Comparison of ENCODE assay signal across 17 mouse cellular contexts in the genomic region with DNA sequence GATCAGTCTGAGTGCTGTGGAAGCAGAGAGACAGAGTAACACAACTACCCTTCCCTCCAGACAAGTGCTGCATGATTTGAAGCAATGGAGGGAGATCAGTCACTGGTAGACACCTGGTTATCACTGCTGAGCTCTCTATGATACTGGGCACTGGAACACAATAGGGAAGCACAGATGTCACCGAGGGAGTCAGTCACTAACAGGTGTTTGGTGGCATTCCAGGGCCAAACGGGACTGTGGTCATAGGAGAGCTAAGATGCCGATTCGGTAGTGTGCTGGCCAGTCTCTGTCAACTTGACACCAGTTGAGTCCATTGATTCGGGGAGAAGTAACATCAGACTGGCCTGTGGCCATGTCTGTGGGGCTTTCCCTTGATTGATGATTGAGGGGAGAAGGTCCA. TPM values are rescaled to one million over a fixed set of nuclear protein-coding genes. Genes with fewer than 3 reads are reported as not detected.
DNase-seq lines count a peak whose midpoint lies in the region; ATAC-seq and TF ChIP-seq lines count a peak whose summit lies in the region.
"Had no signal": no experiment of that assay in that cellular context is flagged by ENCODE, and none has a peak within 500 bp of the region (broad histone marks: within the 10 kb centered on the region; RNA-seq: fewer than 3 reads in every experiment).

No protein-coding gene starts in this region.

- 83% methylated on average over 5 of the region's 5 CpGs for WGBS in hindbrain, embryonic 10.5 days
- WGBS in hindbrain, postnatal 0 days = 66% methylated on average over 5 of the region's 5 CpGs

- no peak overlapping the region for H3K4me3 ChIP-seq in gastrocnemius, adult 2 months
- no peak overlapping the region for H3K4me3 ChIP-seq in hindbrain, embryonic 10.5 days
- H3K4me3 ChIP-seq in hindbrain, postnatal 0 days (ENCODE audit: low read length) = no peak overlapping the region
- no peak overlapping the region for H3K4me3 ChIP-seq in myocyte
- H3K4me3 ChIP-seq: embryonic facial prominence, embryonic 10.5 days; embryonic facial prominence, embryonic 12.5 days; forebrain, embryonic 13.5 days; forebrain, embryonic 15.5 days had no signal

- H3K9me3 ChIP-seq in hindbrain, embryonic 10.5 days = no peaks in the 10 kb centered on the region
- H3K9me3 ChIP-seq in hindbrain, postnatal 0 days (ENCODE audit: low read length) = no peaks in the 10 kb centered on the region
- H3K9me3 ChIP-seq: embryonic facial prominence, embryonic 10.5 days; embryonic facial prominence, embryonic 12.5 days; forebrain, embryonic 13.5 days; forebrain, embryonic 15.5 days had no signal

- intact Hi-C loops in gastrocnemius, adult 2 months (cut with DNase I) = loop anchor here (2.0 kb wide), 1 partner anchor 296 kb away; no protein-coding TSS in a partner anchor
- intact Hi-C loops in gastrocnemius, postnatal 36 days (cut with DNase I) = loop anchor here (2.0 kb wide), 1 partner anchor 302 kb away; no protein-coding TSS in a partner anchor

- no peak overlapping the region for H3K9ac ChIP-seq in hindbrain, postnatal 0 days (replicated peaks; ENCODE audit: low read length)
- H3K9ac ChIP-seq: embryonic facial prominence, embryonic 12.5 days; forebrain, embryonic 13.5 days; forebrain, embryonic 15.5 days; forebrain, postnatal 0 days had no signal

- H3K4me2 ChIP-seq in hindbrain, postnatal 0 days (ENCODE audit: low read depth, low read length) = no peak overlapping the region
- peak overlapping the region; percentile 18 for H3K4me2 ChIP-seq in myocyte (ENCODE audit: low read depth)
- H3K4me2 ChIP-seq: embryonic facial prominence, embryonic 12.5 days; forebrain, embryonic 13.5 days; forebrain, embryonic 15.5 days had no signal

- no peak for ATAC-seq in hindbrain, postnatal 0 days
- ATAC-seq: forebrain, embryonic 13.5 days; forebrain, embryonic 15.5 days; forebrain, postnatal 0 days had no signal

- H3K4me1 ChIP-seq in hindbrain, embryonic 10.5 days (replicated peaks) = 0 out of 2 replicates have a peak, but pooled peaks cover 3% of the 10 kb centered on the region
- H3K4me1 ChIP-seq in hindbrain, postnatal 0 days (ENCODE audit: insufficient read depth, low read length) = no peaks in the 10 kb centered on the region
- H3K4me1 ChIP-seq: embryonic facial prominence, embryonic 12.5 days; forebrain, embryonic 13.5 days; forebrain, embryonic 15.5 days had no signal

- DNase-seq in gastrocnemius, adult 2 months = no peak
- no peak for DNase-seq in gastrocnemius, postnatal 36 days
- DNase-seq in hindbrain, embryonic 10.5 days (ENCODE audit: low spot score) = no peak
- no peak for DNase-seq in hindbrain, postnatal 0 days (ENCODE audit: low spot score)
- no peak for DNase-seq in adrenal gland, adult 18-20 months (ENCODE audit: low spot score in 2 of 2)
- DNase-seq: adrenal gland, adult 8-10 months; adrenal gland, postnatal 14 days; adrenal gland, postnatal 36 days; cerebellum, adult 11-12 months; cerebellum, postnatal 25 days; forebrain, postnatal 0 days had no signal

- H3K27ac ChIP-seq in gastrocnemius, adult 2 months = peak overlapping the region; percentile 35; the same call in 1 of the 2 replicates
- 0 out of 2 replicates have a peak overlapping the region, but pooled peaks have one; percentile 13 for H3K27ac ChIP-seq in hindbrain, embryonic 10.5 days
- H3K27ac ChIP-seq in hindbrain, postnatal 0 days = no peak overlapping the region
- H3K27ac ChIP-seq: embryonic facial prominence, embryonic 10.5 days; embryonic facial prominence, embryonic 12.5 days; forebrain, embryonic 13.5 days; forebrain, embryonic 15.5 days had no signal

- no peaks in the 10 kb centered on the region for H3K79me2 ChIP-seq in myocyte (ENCODE audit: control insufficient read depth, insufficient read depth)

- peaks cover 56% of the 10 kb centered on the region for H3K36me3 ChIP-seq in hindbrain, embryonic 10.5 days
- H3K36me3 ChIP-seq in hindbrain, postnatal 0 days (ENCODE audit: insufficient read depth, low read length) = peaks cover 20% of the 10 kb centered on the region; the same call in 1 of the 2 replicates
- no peaks in the 10 kb centered on the region for H3K36me3 ChIP-seq in myocyte (ENCODE audit: control insufficient read depth, insufficient read depth)

- TF ChIP-seq POLR2A in myocyte (IDR thresholded peaks at IDR 0.05; ENCODE audit: insufficient read length, low read depth) = no peak

- no peaks in the 10 kb centered on the region for H3K27me3 ChIP-seq in hindbrain, embryonic 10.5 days (ENCODE audit: insufficient read depth, poor library complexity, severe bottlenecking)
- no peaks in the 10 kb centered on the region for H3K27me3 ChIP-seq in hindbrain, postnatal 0 days (ENCODE audit: insufficient read depth, low read length)
- H3K27me3 ChIP-seq in myocyte (ENCODE audit: control insufficient read depth, insufficient read depth, insufficient read length) = no peaks in the 10 kb centered on the region
- H3K27me3 ChIP-seq: embryonic facial prominence, embryonic 12.5 days; forebrain, embryonic 13.5 days; forebrain, embryonic 15.5 days had no signal

- no peak overlapping the region for H3ac ChIP-seq in myocyte (ENCODE audit: control insufficient read depth, insufficient read length)

- no peak for TF ChIP-seq CTCF in gastrocnemius, adult 2 months (IDR thresholded peaks at IDR 0.05)
- no peak for TF ChIP-seq CTCF in hindbrain, postnatal 0 days (IDR thresholded peaks at IDR 0.05; ENCODE audit: low read depth)

TF ChIP-seq in myocyte, 11 proteins besides CTCF, POLR2A, EP300 and RAD21:
- TF ChIP-seq POLR2AphosphoS2 (IDR thresholded peaks at IDR 0.05; ENCODE audit: insufficient read length, low read depth) = no peak
- TF ChIP-seq TCF3 (IDR thresholded peaks at IDR 0.05; ENCODE audit: insufficient read length, low read depth) = peak; percentile 14
- no peak for TF ChIP-seq USF1 (IDR thresholded peaks at IDR 0.05; ENCODE audit: low read depth)
- TF ChIP-seq TCF12 (IDR thresholded peaks at IDR 0.05; ENCODE audit: insufficient read depth, poor library complexity, severe bottlenecking) = peak; percentile 25
- TF ChIP-seq E2F4 (IDR thresholded peaks at IDR 0.05; ENCODE audit: insufficient read depth) = no peak
- peak in 2 of 3 experiments; percentile 32 to 80 for TF ChIP-seq MYOG (IDR thresholded peaks at IDR 0.05; ENCODE audit: control insufficient read depth in 1 of 3, insufficient read depth in 1 of 3, insufficient read length in 2 of 3, low read depth in 2 of 3)
- TF ChIP-seq REST (IDR thresholded peaks at IDR 0.05; ENCODE audit: insufficient read depth, insufficient read length) = no peak
- no peak for TF ChIP-seq MAX (IDR thresholded peaks at IDR 0.05; ENCODE audit: low read depth)
- peak; percentile 27 to 92 (median 39) for TF ChIP-seq MYOD1 (IDR thresholded peaks at IDR 0.05; ENCODE audit: control insufficient read depth in 1 of 3, insufficient read length in 2 of 3, low read depth in 2 of 3)
- no peak for TF ChIP-seq CEBPB (IDR thresholded peaks at IDR 0.05; ENCODE audit: insufficient read depth, poor library complexity, severe bottlenecking)
- no peak for TF ChIP-seq SRF (IDR thresholded peaks at IDR 0.05; ENCODE audit: control insufficient read depth, insufficient read length, low read depth)

RNA-seq across cellular contexts. Expression of gene Abtb1, which starts 12.7 kb away (rescaled TPM):
- 10 to 100 TPM; 16.9 to 22.7 TPM for total RNA-seq in gastrocnemius, adult 2 months (2021)
- 10 to 100 TPM; 19.2 to 21.0 TPM for total RNA-seq in gastrocnemius, postnatal 36 days (2021)
- 27.2 and 27.5 TPM in 2 replicates for polyA plus RNA-seq in hindbrain, embryonic 10.5 days (2016; fragmentation: Nextera tagmentation; extraction: Ambion mirVana)
- total RNA-seq in hindbrain, postnatal 0 days (2014; rRNA removed) = 62.6 and 78.9 TPM in 2 replicates
- polyA plus RNA-seq in hindbrain, postnatal 0 days (2015; fragmentation: Nextera tagmentation; extraction: Ambion mirVana) = 31.5 and 34.8 TPM in 2 replicates
- 23.6 TPM for polyA plus RNA-seq in myocyte (2012; fragmentation: generic; extraction: Trizol)
- total RNA-seq in adrenal gland, adult 18-20 months (2021) = 10 to 100 TPM; 17.1 to 25.0 TPM

RNA-seq across cellular contexts. Expression of gene Podxl2, which starts 20.3 kb away (rescaled TPM):
- 10 to 100 TPM; 48.5 to 55.1 TPM for total RNA-seq in gastrocnemius, adult 2 months (2021)
- total RNA-seq in gastrocnemius, postnatal 36 days (2021) = 10 to 100 TPM; 45.1 to 50.5 TPM
- 81.1 and 182 TPM in 2 replicates for polyA plus RNA-seq in hindbrain, embryonic 10.5 days (2016; fragmentation: Nextera tagmentation; extraction: Ambion mirVana)
- 1,247 and 1,290 TPM in 2 replicates for total RNA-seq in hindbrain, postnatal 0 days (2014; rRNA removed)
- 675 and 695 TPM in 2 replicates for polyA plus RNA-seq in hindbrain, postnatal 0 days (2015; fragmentation: Nextera tagmentation; extraction: Ambion mirVana)
- polyA plus RNA-seq in myocyte (2012; fragmentation: generic; extraction: Trizol) = 3.4 TPM
- 10 to 100 TPM; 41.2 to 69.3 TPM for total RNA-seq in adrenal gland, adult 18-20 months (2021)
- total RNA-seq: MEL had no signal

RNA-seq across cellular contexts. Expression of gene Mcm2, which starts 44.1 kb away (rescaled TPM):
- total RNA-seq in gastrocnemius, adult 2 months (2021) = 1 to 10 TPM; 6.6 to 7.5 TPM
- total RNA-seq in gastrocnemius, postnatal 36 days (2021) = 1 to 10 TPM; 4.2 to 5.6 TPM
- polyA plus RNA-seq in hindbrain, embryonic 10.5 days (2016; fragmentation: Nextera tagmentation; extraction: Ambion mirVana) = 222 and 292 TPM in 2 replicates
- total RNA-seq in hindbrain, postnatal 0 days (2014; rRNA removed) = 35.3 and 37.0 TPM in 2 replicates
- polyA plus RNA-seq in hindbrain, postnatal 0 days (2015; fragmentation: Nextera tagmentation; extraction: Ambion mirVana) = 21.7 and 23.3 TPM in 2 replicates
- 42.1 TPM for polyA plus RNA-seq in myocyte (2012; fragmentation: generic; extraction: Trizol)
- 10 to 100 TPM; 23.7 to 26.9 TPM for total RNA-seq in adrenal gland, adult 18-20 months (2021)

RNA-seq across cellular contexts. Expression of gene Tpra1, which starts 47.5 kb away (rescaled TPM):
- total RNA-seq in gastrocnemius, adult 2 months (2021) = 10 to 100 TPM; 25.5 to 26.1 TPM
- total RNA-seq in gastrocnemius, postnatal 36 days (2021) = 10 to 100 TPM; 24.4 to 27.4 TPM
- 60.5 and 62.3 TPM in 2 replicates for polyA plus RNA-seq in hindbrain, embryonic 10.5 days (2016; fragmentation: Nextera tagmentation; extraction: Ambion mirVana)
- total RNA-seq in hindbrain, postnatal 0 days (2014; rRNA removed) = 55.2 and 88.4 TPM in 2 replicates
- 49.4 and 56.0 TPM in 2 replicates for polyA plus RNA-seq in hindbrain, postnatal 0 days (2015; fragmentation: Nextera tagmentation; extraction: Ambion mirVana)
- polyA plus RNA-seq in myocyte (2012; fragmentation: generic; extraction: Trizol) = 27.3 TPM
- total RNA-seq in adrenal gland, adult 18-20 months (2021) = 100 to 1,000 TPM; 103 to 106 TPM

Comparison
In these comparisons a context has a peak if more than half of its experiments do, and no peak if none do; other contexts are left out.
1. RNA of gene Podxl2, which starts 20.3 kb away (total RNA-seq): 1,247 to 1,290 TPM in hindbrain, postnatal 0 days; 41.2 to 69.3 TPM in adrenal gland, adult 18-20 months, 48.5 to 55.1 TPM in gastrocnemius, adult 2 months and 45.1 to 50.5 TPM in gastrocnemius, postnatal 36 days; every median in the first group is over 10 times any median in the second.